Mouse (Mus musculus) brain, embryonic 14.5 days (tissue): ENCODE measurements at regions not wholly inside any gene's neighbourhood (a gene's known extent, or its start where the extent isn't known, plus 50 kb on each side); places are given as distances from the start of the nearest gene placed in this dataset.

Source experiments
- CTCF ChIP-seq: fragments of 200-500 bp; IDR thresholded peaks from 2 replicates; pipeline ENCODE4 v1.5.1; 2012; ENCODE audit warnings: inconsistent platforms, mild to moderate bottlenecking, moderate library complexity, borderline replicate concordance; ENCODE audit not compliant: insufficient read depth, insufficient read length; ENCODE audit errors: extremely low read depth
- POLR2A ChIP-seq: fragments of 200-500 bp; IDR thresholded peaks from 2 replicates; pipeline ENCODE4 v1.6.1; 2012; ENCODE audit warnings: mild to moderate bottlenecking, inconsistent platforms, borderline replicate concordance; ENCODE audit not compliant: poor library complexity, insufficient read depth, insufficient read length, severe bottlenecking; ENCODE audit errors: extremely low read depth

DNA sequence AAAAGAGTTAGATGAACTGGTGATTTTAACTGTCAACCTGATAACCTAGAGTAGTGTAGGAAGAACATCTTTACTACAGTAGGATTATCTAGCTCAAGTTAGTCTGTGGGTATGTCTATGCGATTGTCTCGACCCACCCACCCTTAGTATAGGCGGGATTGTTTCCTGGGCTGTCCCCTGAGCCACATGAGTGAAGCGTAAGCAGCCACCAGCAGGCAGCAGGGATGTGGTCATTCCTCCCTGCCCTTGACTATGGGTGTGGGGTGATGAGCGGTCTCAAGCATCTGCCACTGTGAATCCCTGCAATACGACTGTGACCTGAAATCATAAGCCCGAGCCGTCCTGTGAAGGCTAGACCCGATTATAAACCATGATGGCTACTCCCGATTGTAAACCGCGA is 184.9 kb downstream of the Unc5cl start:
- TF ChIP-seq CTCF, result no peak
- TF ChIP-seq POLR2A, result no peak
